Mouse (Mus musculus): ENCODE measurements around the gene Efhd1. TPM values are rescaled to one million over a fixed set of nuclear protein-coding genes. Genes with fewer than 3 reads are reported as not detected.
A peak's percentile ranks its signal among the peaks of the same experiment; 100 is the strongest.

The Efhd1 gene
- polyA plus RNA-seq, 1 experiment = 65.7 TPM

- H3K4me3 ChIP-seq (replicated peaks; ENCODE audit: insufficient read depth, low read depth, low read length) = peak overlapping the region; percentile 69
- peak overlapping the region; percentile 35 for H3K27ac ChIP-seq (ENCODE audit: insufficient read depth, low read length)
- WGBS = under 1% methylated on average over 52 of the region's 53 CpGs
- H3K4me1 ChIP-seq (ENCODE audit: control insufficient read depth, insufficient read depth, low read length) = peaks cover 2% of the 10 kb centered on the region; the same call in 1 of the 2 replicates
- TF ChIP-seq CTCF (IDR thresholded peaks at IDR 0.05; ENCODE audit: borderline replicate concordance, insufficient read depth, low read depth, low read length) (no peak), POLR2A (IDR thresholded peaks at IDR 0.05; ENCODE audit: borderline replicate concordance, insufficient read depth, low read length) (no peak)
- no peaks in the 10 kb centered on the region for H3K27me3 ChIP-seq (ENCODE audit: control insufficient read depth, insufficient read depth, low read length)
- DNase-seq = no peak
These were observed 63.1 kb downstream of the Efhd1 start for GRCm38 (mm10) chr1:87327165-87327861.

- Histone ChIP-seq H3K4me1 (ENCODE audit: control insufficient read depth, insufficient read depth, low read length) (peaks cover 2% of the 10 kb centered on the region; the same call in 1 of the 2 replicates), H3K27me3 (ENCODE audit: control insufficient read depth, insufficient read depth, low read length) (no peaks in the 10 kb centered on the region), H3K4me3 (replicated peaks; ENCODE audit: insufficient read depth, low read depth, low read length) (no peak overlapping the region), H3K27ac (ENCODE audit: insufficient read depth, low read length) (no peak overlapping the region)
- no peak for TF ChIP-seq CTCF (IDR thresholded peaks at IDR 0.05; ENCODE audit: borderline replicate concordance, insufficient read depth, low read depth, low read length)
- TF ChIP-seq POLR2A (IDR thresholded peaks at IDR 0.05; ENCODE audit: borderline replicate concordance, insufficient read depth, low read length) = no peak
- 96% methylated on average over 4 of the region's 4 CpGs for WGBS
- no peak for DNase-seq
These were observed 67.6 kb downstream of the Efhd1 start for GRCm38 (mm10) chr1:87331774-87332173.

- 54% methylated on average over 2 of the region's 2 CpGs for WGBS
- Histone ChIP-seq H3K27me3 (ENCODE audit: control insufficient read depth, insufficient read depth, low read length) (no peaks in the 10 kb centered on the region), H3K27ac (ENCODE audit: insufficient read depth, low read length) (no peak overlapping the region), H3K4me1 (ENCODE audit: control insufficient read depth, insufficient read depth, low read length) (no peaks in the 10 kb centered on the region), H3K4me3 (replicated peaks; ENCODE audit: insufficient read depth, low read depth, low read length) (no peak overlapping the region)
- DNase-seq = peak in 1 of 2 experiments; percentile 17
- TF ChIP-seq CTCF (IDR thresholded peaks at IDR 0.05; ENCODE audit: borderline replicate concordance, insufficient read depth, low read depth, low read length) (no peak), POLR2A (IDR thresholded peaks at IDR 0.05; ENCODE audit: borderline replicate concordance, insufficient read depth, low read length) (no peak)
These were observed 86.4 kb downstream of the Efhd1 start for GRCm38 (mm10) chr1:87350576-87350975.

DNA sequence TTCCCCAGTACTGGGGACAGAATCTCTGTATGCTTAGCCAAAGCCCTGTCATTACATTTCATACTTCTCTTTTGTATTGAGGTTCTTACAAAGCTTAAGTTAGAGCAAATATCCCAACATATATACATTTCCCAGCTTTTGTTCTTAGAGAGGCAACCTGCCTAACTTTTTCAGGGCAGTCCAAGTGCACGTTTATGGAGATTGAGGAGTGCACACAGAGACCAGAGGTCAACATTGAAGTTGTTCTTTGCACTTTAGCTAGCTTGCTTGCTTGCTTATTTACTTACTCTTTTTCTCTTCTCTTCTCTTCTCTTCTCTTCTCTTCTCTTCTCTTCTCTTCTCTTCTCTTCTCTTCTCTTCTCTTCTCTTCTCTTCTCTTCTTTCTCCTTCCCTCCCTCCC is 96.1 kb downstream of the Efhd1 start:
- WGBS = 72% methylated on average over 1 of the region's 1 CpGs
- no peaks in the 10 kb centered on the region for H3K4me1 ChIP-seq (ENCODE audit: control insufficient read depth, insufficient read depth, low read length)
- H3K27ac ChIP-seq (ENCODE audit: insufficient read depth, low read length) = no peak overlapping the region
- H3K27me3 ChIP-seq (ENCODE audit: control insufficient read depth, insufficient read depth, low read length) = no peaks in the 10 kb centered on the region
- H3K4me3 ChIP-seq (replicated peaks; ENCODE audit: insufficient read depth, low read depth, low read length) = no peak overlapping the region
- no peak for DNase-seq
- no peak for TF ChIP-seq CTCF (IDR thresholded peaks at IDR 0.05; ENCODE audit: borderline replicate concordance, insufficient read depth, low read depth, low read length)
- TF ChIP-seq POLR2A (IDR thresholded peaks at IDR 0.05; ENCODE audit: borderline replicate concordance, insufficient read depth, low read length) = no peak

Other genes starting within 250 kb of the Efhd1 start
- not detected in 2 replicates for gene Alppl2, start 174.4 kb upstream of the Efhd1 start, polyA plus RNA-seq (2012; rRNA removed)
- not detected in 2 replicates for gene Alpi, start 162.8 kb upstream of the Efhd1 start, polyA plus RNA-seq (2012; rRNA removed)
- gene Akp3, start 139.4 kb upstream of the Efhd1 start, polyA plus RNA-seq (2012; rRNA removed) = 0.08 TPM in 2 replicates
- 15.5 and 16.0 TPM in 2 replicates for gene Ecel1, start 107.8 kb upstream of the Efhd1 start, polyA plus RNA-seq (2012; rRNA removed)
- 0.10 TPM in 2 replicates for gene Prss56, start 81.0 kb upstream of the Efhd1 start, polyA plus RNA-seq (2012; rRNA removed)
- gene Chrnd, start 73.8 kb upstream of the Efhd1 start, polyA plus RNA-seq (2012; rRNA removed) = not detected in 2 replicates
- gene Chrng, start 59.7 kb upstream of the Efhd1 start, polyA plus RNA-seq (2012; rRNA removed) = not detected in 2 replicates
- 51.4 and 56.2 TPM in 2 replicates for gene Eif4e2, start 50.4 kb upstream of the Efhd1 start, polyA plus RNA-seq (2012; rRNA removed)
- 61.4 and 63.1 TPM in 2 replicates for gene Gigyf2, start 62.6 kb downstream of the Efhd1 start, polyA plus RNA-seq (2012; rRNA removed)
- 5.5 and 18.2 TPM in 2 replicates for gene Kcnj13, start 130.4 kb downstream of the Efhd1 start, polyA plus RNA-seq (2012; rRNA removed)
- gene Snorc, start 205.9 kb downstream of the Efhd1 start, polyA plus RNA-seq (2012; rRNA removed) = 0.59 TPM in 1 of 2 replicates, not detected in the other
- gene Neu2, start 245.5 kb downstream of the Efhd1 start, polyA plus RNA-seq (2012; rRNA removed) = 3.7 and 5.2 TPM in 2 replicates